Mouse (Mus musculus) gastrocnemius, adult 18-20 months (tissue): Measurements from ENCODE around the gene Clip1. TPM values are rescaled to one million over a fixed set of nuclear protein-coding genes. Genes with fewer than 3 reads are reported as not detected.
A peak's percentile ranks its signal among the peaks of the same experiment; 100 is the strongest.

Experiments
- DNase-seq: peaks from one replicate; pipeline ENCODE4 v3.0.0; 2021; ENCODE audit warnings: low spot score
- total RNA-seq, 2 experiments: library from RNA; stranded (reverse); gene quantifications; 2 replicates each; pipeline ENCODE4 v1.2.3; 2021

The Clip1 gene
- total RNA-seq, 2 experiments from 2014 or later = 326 to 336 TPM

DNA sequence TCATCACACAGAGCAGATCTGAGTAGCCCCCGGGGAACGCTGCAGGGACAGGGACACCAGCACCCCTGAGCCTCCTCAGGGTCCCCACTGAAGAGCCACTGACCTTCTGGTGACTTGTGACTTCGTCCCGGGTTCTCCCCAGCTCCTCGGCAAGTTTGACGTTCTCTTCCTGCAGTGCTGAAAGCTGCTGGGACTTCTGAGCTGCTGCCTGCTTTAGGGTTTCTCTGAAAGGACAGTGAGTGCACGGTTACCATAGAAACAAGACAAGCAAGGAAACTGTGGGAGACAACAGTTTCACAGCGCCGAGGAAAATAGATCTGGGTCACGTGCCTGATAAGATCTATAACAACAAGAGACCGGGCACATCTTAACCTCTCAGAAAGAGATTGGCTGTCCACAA is 80.9 kb downstream of the Clip1 start:
- DNase-seq = no peak

DNA sequence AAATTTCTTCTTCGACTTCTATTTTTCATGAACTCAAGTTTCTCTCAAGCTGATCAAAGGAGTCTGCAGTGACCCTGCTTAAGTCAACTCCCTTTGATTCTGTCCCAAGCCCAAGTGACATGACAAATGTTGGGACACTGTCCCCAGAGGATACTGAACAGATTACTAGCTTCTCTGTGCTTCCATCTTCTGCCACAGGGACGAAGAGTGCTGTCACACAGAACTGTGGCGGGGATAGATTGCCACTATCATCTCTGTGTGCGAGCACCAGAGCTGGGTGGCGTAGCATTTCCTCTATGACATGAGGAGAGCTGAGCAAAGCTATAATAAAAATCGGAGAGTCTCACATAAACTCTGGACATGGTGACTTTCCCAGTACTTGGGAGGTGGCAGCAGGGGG is 82.2 kb downstream of the Clip1 start:
- no peak for DNase-seq

DNA sequence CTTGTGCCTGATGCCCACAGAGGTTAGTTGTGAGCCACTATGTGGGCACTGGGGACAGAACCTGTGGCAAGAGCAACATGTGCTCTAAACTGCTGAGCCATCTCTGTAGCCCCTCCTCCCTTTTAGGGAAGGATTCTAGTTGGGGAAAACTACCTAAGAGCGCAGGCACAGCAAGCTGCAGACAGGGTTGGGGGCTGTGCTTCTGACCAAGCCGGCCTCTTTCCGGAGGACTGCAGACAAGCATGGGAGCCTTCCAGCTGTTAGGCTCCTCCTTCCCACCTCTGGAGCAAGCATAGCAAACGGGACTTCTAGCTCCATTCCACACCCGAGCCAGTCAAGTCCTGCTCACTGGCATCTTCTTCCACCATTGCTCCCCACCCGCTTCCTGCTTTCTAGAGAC is 85.1 kb downstream of the Clip1 start:
- no peak for DNase-seq

DNA sequence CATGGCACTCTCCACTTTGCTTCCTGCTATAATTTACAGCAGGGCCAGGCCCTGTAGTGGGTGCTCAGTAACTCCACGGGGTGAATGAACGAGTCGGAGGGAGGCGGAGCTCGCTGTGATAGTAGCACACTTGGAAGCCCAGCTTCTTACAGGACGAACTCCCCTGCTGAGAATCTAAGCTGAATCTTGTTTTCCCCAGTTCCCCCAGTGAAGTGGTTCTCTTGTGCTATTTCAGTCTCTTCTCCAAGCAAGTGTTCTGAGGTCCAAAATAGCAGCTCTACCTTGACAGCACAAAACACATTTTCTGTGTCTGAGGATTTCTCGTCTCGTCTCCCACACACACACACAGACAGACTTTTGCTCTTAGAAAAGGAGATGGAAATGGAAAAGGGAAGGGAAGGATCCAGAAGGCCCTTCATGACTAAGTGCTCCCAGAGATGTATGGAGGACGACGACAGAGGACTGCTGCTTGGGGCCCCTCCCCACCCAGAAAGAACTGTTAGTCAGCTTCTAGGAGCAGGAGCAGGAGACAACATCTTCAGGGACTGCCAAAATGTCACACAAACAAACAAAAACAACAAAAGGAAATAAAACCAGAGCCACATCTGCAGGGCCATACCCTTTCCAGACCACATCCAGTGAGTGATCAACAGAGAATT is 90.7 kb downstream of the Clip1 start:
- no peak for DNase-seq

DNA sequence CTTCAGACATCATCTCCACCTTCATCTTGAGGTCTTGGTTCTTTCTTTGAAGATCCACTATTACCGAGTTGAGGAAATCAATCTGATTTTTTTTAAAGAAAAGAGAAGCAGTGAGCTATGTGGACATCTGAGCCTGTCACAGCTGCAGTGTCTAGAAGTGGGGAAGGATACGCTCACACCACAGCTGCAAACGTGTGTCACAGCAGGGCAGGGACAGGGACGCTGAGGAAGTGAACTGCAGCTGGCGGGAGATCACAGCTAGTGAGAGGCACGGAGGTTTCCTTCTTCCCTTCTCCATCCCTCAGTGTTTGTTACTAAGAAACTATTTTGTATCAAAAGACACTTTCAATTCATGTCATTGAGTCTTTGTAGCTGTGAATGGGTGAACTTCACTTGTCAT is 104.4 kb downstream of the Clip1 start:
- no peak for DNase-seq

DNA sequence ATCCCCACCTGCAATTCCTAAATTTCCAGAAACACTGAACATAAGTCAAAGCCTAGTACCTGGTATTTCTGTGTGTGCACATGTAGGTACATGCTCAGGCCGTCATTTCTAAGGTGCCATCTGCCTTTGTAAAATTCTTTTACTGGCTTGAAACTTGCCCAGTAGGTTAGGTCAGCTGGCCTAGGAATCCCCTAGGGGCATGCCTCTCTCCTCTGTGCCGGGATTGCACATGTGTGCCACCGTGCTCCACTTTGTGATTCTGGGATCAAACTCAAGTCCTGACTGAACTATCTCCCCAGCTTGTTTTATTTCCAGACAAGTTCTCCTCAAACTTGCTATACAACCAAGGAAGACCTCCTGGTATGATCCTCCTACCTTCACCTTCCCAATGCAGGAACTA is 107.7 kb downstream of the Clip1 start:
- no peak for DNase-seq

DNA sequence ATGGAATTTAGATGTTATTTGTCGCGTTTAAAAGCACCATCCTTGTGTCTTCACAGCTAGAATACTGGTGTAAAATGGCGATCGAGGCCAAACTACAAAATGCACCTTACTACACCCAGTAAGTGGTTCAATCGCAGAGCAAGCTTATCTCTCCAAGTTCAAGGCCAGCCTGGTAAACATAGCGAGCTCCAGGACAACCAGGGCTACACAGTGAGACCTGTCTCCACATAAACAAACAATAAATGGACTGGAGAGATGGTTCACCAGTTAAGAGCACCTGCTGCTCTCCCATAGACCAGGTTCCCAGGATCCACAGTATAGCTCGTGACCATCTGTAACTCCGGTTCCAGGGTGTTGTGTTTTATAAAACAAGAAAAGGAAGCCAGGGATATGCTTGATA is 111.1 kb downstream of the Clip1 start:
- no peak for DNase-seq

DNA sequence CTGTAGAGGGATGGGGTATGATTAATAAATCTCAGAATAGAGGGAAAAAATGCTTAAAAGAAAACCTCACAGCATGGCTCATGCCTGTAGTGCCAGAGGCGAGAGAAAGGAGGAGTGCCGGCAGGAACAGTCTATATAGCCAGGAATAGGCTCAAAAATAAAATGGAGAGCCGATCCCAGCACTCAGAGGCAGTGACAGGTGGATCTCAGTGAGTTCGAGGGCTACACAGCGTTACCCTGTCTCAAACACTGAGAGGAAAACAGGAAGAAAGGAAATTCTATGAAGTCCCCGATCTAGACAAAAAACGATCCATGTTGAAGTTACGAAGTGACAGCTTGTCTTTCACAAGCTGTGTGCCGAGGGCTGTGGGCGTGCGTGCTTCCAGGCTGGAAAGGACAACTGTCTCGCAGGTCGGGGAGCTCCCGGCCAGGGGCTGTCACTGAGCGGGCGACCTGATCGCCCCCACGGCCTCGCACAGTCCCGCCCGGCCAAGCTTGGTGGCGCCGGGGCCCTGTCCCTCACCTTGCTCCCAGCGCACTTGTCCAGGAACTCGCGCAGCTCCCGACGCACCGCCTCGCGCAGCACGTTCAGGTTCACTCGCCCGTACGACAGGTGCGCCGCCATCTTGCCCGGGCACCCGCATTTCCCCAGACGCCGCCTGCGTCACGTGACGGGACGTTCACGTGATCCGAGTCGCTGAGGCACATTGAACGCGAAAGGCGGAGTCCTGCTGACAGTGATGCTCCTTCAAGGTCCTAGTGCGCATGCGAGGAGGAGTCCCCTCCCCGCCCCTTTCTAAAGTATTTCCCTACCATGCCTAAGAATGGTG is 111.8 kb downstream of the Clip1 start, which contains the start of gene Vps33a:
TSS of gene Vps33a (minus strand) at position 682 of the 830 bp plus-strand sequence.
- peak; percentile 98 for DNase-seq

DNA sequence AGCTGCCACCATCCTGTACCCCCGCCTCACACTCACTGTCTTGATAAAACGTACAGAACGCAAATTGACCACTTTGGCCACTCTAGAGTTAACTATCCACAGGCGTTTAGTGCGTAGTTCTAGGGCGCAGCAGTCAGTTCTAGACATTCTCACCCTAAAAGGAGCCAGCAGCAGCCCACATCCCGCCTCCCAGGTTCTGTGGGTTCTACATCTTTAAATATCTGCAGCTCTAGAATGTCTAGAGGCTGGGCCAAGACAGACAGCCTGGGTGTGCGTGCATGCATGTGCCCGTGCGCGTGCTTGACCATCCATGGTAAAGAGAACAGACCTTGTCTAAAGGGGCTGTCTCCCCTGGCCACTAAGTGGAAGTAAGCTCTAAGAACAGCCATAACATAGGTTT is 123.3 kb downstream of the Clip1 start:
- DNase-seq = no peak

DNA sequence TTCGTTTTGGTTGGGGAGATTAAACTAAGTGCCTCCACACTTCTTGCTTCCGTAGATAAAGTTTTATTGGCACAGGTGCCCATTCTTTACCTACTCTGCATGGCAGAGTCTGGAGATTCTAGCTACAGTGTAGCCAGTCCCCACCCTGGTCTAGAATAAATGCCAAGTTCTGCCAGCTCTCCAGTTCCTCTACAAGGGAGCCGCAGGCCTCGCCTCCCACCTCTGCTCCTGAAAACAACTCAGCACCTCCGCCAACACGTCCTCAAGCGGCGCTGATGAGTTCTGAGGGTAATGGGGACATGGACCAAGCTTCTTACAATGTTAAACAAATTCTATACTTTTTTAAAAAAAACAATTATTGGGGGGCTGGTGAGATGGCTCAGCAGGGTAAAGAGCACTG is 124.8 kb downstream of the Clip1 start:
- DNase-seq = no peak

DNA sequence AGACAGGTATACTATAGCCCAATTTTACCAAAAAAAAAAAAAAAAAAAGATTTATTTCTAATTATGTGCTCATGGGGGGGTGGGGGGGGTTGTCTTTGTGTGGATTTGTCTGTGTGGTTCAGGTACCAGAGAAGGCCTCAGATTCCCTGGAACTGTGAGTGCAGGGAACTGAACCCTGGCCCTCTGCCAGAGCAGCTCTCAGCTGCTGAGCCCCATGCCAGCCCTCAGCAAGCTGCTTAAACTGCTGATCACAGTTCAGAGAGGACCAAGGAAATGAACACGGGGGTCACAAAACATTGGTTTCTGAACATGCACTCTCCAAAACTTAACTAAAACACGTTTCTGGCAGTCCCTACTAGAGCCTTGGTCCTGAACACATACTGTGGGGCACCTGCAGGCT is 128.0 kb downstream of the Clip1 start:
- DNase-seq = peak; percentile 67

DNA sequence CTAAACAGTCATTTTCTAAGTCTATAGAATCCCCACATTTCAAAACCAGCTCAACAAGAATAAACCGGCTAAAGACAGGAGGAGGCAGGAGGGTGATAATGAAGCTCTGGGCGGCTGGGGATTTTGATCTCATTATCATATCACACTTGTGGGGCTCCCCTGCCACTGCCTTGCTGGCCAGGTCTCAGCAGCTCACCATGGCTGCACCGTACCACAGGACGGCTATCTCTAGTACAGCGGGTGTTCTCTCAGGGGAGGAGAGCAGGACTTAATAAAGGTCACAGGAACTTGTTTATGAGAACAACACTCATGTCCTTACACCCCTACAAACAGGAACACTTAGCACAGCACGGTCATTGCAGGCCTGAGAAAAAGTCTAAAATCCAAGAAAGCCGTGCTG is 128.7 kb downstream of the Clip1 start:
- no peak for DNase-seq

DNA sequence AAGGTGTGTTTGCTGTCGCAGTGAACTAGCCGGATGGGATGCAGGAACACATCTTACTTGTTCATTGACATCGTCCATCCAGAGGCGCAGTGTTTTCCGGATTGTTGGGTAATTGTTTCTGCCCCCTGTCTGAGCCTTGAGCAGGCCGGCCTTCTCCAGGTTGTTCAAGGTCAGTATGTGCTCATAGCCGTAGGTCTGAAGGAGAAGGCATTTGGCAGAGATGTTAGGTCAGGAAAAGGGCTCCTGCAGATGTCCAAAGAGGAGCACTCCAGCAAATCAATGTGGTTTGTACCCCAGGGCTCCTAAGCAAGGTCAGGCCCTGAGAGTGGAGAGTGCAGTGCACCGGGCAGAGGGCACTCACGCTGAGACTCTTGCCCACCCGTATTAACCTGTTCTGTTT is 150.6 kb downstream of the Clip1 start:
- no peak for DNase-seq

DNA sequence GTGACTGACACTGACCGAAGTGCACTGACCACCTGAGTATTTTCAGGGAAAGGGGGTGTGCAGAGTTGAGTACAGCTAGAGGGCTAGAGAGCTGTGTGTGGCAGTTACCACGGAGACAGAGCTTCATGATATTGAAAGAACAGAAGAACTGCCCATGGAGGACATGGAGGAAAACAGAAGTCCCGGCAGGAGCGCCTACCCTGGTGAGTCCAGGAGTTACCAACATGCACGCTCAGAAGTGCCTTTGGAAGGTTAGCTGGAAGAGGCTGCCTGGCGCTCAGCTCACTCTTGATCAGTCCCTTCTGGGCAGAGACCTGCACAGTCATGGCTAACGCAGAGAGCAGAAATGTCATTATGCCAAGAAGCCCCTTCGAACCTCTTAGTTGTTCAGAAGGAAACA is 154.4 kb downstream of the Clip1 start:
- no peak for DNase-seq

DNA sequence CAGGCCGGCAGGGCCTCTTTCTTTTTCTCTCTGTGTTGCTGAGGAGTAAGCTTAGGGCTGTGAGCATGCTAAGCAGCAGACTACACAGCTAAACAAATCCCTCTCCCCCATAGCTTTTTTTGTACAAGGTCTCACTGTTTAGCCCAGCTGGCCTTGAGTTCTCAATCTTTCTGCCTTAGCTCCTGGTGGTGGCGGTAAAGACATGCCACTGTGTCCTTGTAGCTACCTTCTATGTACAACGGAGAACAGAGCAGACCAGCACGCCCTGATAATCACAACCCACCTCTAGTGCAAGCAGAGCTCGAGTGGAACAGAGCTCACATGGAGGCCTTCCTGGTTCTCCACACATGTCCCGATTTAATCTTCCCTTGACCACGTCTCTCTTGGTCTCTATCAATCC is 155.8 kb downstream of the Clip1 start:
- no peak for DNase-seq

Other genes with a start within 250 kb of the Clip1 start
- not detected for gene Lrrc43, start 195.3 kb downstream of the Clip1 start, total RNA-seq
- not detected for gene Il31, start 195.1 kb downstream of the Clip1 start, total RNA-seq
- gene B3gnt4, start 174.2 kb downstream of the Clip1 start, total RNA-seq = under 1 TPM in 1 of 2 experiments, not detected in 1; 0.16 TPM
- 10 to 100 TPM; 35.7 to 45.1 TPM for gene Diablo, start 160.4 kb downstream of the Clip1 start, total RNA-seq
- under 1 TPM in 1 of 2 experiments, not detected in 1; 0.43 TPM for gene Gm49027, start 159.1 kb downstream of the Clip1 start, total RNA-seq
- 10 to 100 TPM; 32.1 to 39.9 TPM for gene Vps33a, start 111.6 kb downstream of the Clip1 start, total RNA-seq
- gene Zcchc8, start 36.5 kb upstream of the Clip1 start, total RNA-seq = 10 to 100 TPM; 16.2 to 18.0 TPM
- gene Rsrc2, start 64.8 kb upstream of the Clip1 start, total RNA-seq = 10 to 100 TPM; 38.5 to 39.8 TPM
- under 1 TPM; 0.09 to 0.14 TPM for gene Kntc1, start 65.1 kb upstream of the Clip1 start, total RNA-seq
- not detected for gene Hcar2, start 180.9 kb upstream of the Clip1 start, total RNA-seq
- under 1 TPM; 0.21 to 0.36 TPM for gene Hcar1, start 195.4 kb upstream of the Clip1 start, total RNA-seq
- 10 to 100 TPM; 48.6 to 59.9 TPM for gene Denr, start 222.6 kb upstream of the Clip1 start, total RNA-seq
- gene Gm43518, start 242.8 kb upstream of the Clip1 start, total RNA-seq = not detected
- 1 to 10 TPM; 1.4 to 1.6 TPM for gene Ccdc62, start 246.1 kb upstream of the Clip1 start, total RNA-seq